Mouse (Mus musculus) lung, embryonic 14.5 days (tissue): Measurements from ENCODE around the gene Lpar4. TPM values are rescaled to one million over a fixed set of nuclear protein-coding genes. Genes with fewer than 3 reads are reported as not detected.

ENCODE experiments used
- ATAC-seq: fragments of 200-750 bp; cut with Nextera tagmentation; 2 replicates; pipeline ENCODE4 v1.8.0; 2017; ENCODE audit warnings: mild to moderate bottlenecking, moderate TSS enrichment, moderate library complexity; ENCODE audit not compliant: insufficient read depth
- DNase-seq: peaks from one replicate; pipeline ENCODE4 v3.0.0-alpha.2; 2015
- H3K27ac ChIP-seq: fragments of 300-500 bp; sonication (generic); 2 replicates; pipeline ENCODE4 v1.5.1; 2014; ENCODE audit warnings: low read depth, mild to moderate bottlenecking, moderate library complexity
- H3K27me3 ChIP-seq: fragments of 300-500 bp; sonication (generic); 2 replicates; pipeline ENCODE4 v1.6.1; 2014; ENCODE audit warnings: low read length, control low read depth; ENCODE audit not compliant: insufficient read depth
- H3K36me3 ChIP-seq: fragments of 300-500 bp; sonication (generic); 2 replicates; pipeline ENCODE4 v1.6.1; 2014; ENCODE audit warnings: control low read depth; ENCODE audit not compliant: insufficient read depth
- H3K4me1 ChIP-seq: fragments of 300-500 bp; sonication (generic); 2 replicates; pipeline ENCODE4 v1.6.1; 2014; ENCODE audit warnings: antibody characterized with exemption, control low read depth; ENCODE audit not compliant: insufficient read depth
- H3K4me2 ChIP-seq: fragments of 300-500 bp; sonication (generic); 2 replicates; pipeline ENCODE4 v1.6.1; 2014; ENCODE audit warnings: mild to moderate bottlenecking
- H3K4me3 ChIP-seq: fragments of 300-500 bp; sonication (generic); 2 replicates; pipeline ENCODE4 v1.5.1; 2014; ENCODE audit warnings: low read depth, low read length
- H3K9ac ChIP-seq: fragments of 300-500 bp; sonication (generic); 2 replicates; pipeline ENCODE4 v1.6.1; 2014
- H3K9me3 ChIP-seq: fragments of 300-500 bp; sonication (generic); 2 replicates; pipeline ENCODE4 v1.6.1; 2016; ENCODE audit warnings: low read depth, low read length, control low read depth
- CTCF ChIP-seq: IDR thresholded peaks from 2 replicates; pipeline ENCODE4 v1.5.1; 2016; ENCODE audit warnings: antibody characterized with exemption, low read depth
- WGBS: fragments of 180-500 bp; shearing (Covaris S2); extraction: QIAGEN DNeasy Blood & Tissue Kit; methylation state at CpG from one replicate; pipeline ENCODE4 v1.1.7; 2014; 5-methylcytosine and 5-hydroxymethylcytosine counted together
- polyA plus RNA-seq: library from polyadenylated mRNA; unstranded; fragments of >200 nt; fragmentation: Nextera tagmentation; extraction: Ambion mirVana; gene quantifications from 2 replicates; pipeline ENCODE4 v1.2.1, GENCODE M21; 2014

Gene Lpar4
- polyA plus RNA-seq, 1 experiment from 2014 or later, result 19.3 TPM

DNA sequence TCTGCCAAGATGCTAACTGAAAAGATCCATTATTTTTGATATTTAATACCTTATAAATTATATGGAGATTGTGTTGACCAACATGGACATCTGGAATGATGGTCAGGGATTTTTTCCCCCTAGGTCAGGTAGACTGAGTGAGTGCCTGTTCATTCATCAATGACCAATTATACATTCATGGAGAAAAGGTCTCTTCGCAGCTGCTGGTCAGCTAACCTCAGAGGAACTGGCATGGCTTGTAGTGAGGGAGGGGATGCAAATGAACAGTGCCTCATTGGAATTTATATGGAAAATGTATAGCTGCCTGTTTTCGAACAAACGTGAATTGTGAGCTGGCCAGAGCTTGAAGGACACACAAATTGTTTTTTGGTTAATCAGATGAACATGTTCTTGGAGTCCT is 18.9 kb downstream of the Lpar4 start:
- 65% methylated on average over 3 of the region's 3 CpGs for WGBS
- Histone ChIP-seq H3K4me1 (no peaks in the 10 kb centered on the region), H3K36me3 (no peaks in the 10 kb centered on the region), H3K27ac (no peak overlapping the region), H3K9me3 (no peaks in the 10 kb centered on the region), H3K27me3 (no peaks in the 10 kb centered on the region), H3K4me3 (no peak overlapping the region), H3K9ac (no peak overlapping the region), H3K4me2 (no peak overlapping the region)
- no peak for TF ChIP-seq CTCF
- DNase-seq (no peak), ATAC-seq (no peak)

DNA sequence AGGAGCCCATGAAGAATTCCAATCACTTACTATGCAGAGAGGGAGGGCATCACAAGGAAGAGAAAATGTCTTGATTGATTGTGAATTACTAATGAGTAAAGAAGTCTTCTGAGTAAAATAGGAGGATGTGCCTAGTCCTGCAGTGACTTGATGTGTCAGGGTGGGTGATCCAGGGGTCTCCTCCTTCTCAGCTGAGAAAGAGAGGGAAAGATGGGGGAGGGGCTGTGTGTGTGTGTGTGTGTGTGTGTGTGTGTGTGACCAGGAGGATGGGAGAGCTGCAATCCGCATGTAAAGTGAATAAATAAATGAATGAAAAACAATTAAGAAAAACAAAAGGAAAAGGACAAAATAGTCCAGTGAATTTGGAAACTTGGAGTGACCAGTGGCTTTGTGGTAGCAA is 30.1 kb downstream of the Lpar4 start:
- no peak for TF ChIP-seq CTCF
- no peaks in the 10 kb centered on the region for H3K4me1 ChIP-seq
- H3K9me3 ChIP-seq, result no peaks in the 10 kb centered on the region
- 73% methylated on average over 1 of the region's 1 CpGs for WGBS
- ATAC-seq (no peak), DNase-seq (no peak)
- H3K36me3 ChIP-seq, result no peaks in the 10 kb centered on the region
- H3K9ac ChIP-seq, result no peak overlapping the region
- H3K4me3 ChIP-seq, result no peak overlapping the region
- H3K4me2 ChIP-seq, result no peak overlapping the region
- H3K27me3 ChIP-seq, result no peaks in the 10 kb centered on the region
- H3K27ac ChIP-seq, result no peak overlapping the region

GRCm38 (mm10) chrX:106951016-106951415 is 30.6 kb downstream of the Lpar4 start:
- WGBS, result 11% methylated on average over 2 of the region's 2 CpGs
- Histone ChIP-seq H3K9ac (no peak overlapping the region), H3K4me3 (no peak overlapping the region), H3K4me1 (no peaks in the 10 kb centered on the region), H3K36me3 (no peaks in the 10 kb centered on the region), H3K4me2 (no peak overlapping the region), H3K27me3 (no peaks in the 10 kb centered on the region), H3K27ac (no peak overlapping the region), H3K9me3 (no peaks in the 10 kb centered on the region)
- DNase-seq (peak; percentile 9), ATAC-seq (no peak)
- no peak for TF ChIP-seq CTCF

GRCm38 (mm10) chrX:106953840-106954239 is 33.4 kb downstream of the Lpar4 start:
- no peaks in the 10 kb centered on the region for H3K27me3 ChIP-seq
- 59% methylated on average over 1 of the region's 1 CpGs for WGBS
- H3K9ac ChIP-seq, result no peak overlapping the region
- no peaks in the 10 kb centered on the region for H3K4me1 ChIP-seq
- no peaks in the 10 kb centered on the region for H3K9me3 ChIP-seq
- H3K36me3 ChIP-seq, result no peaks in the 10 kb centered on the region
- H3K4me3 ChIP-seq, result no peak overlapping the region
- DNase-seq (no peak), ATAC-seq (no peak)
- no peak overlapping the region for H3K27ac ChIP-seq
- no peak overlapping the region for H3K4me2 ChIP-seq
- TF ChIP-seq CTCF, result no peak

DNA sequence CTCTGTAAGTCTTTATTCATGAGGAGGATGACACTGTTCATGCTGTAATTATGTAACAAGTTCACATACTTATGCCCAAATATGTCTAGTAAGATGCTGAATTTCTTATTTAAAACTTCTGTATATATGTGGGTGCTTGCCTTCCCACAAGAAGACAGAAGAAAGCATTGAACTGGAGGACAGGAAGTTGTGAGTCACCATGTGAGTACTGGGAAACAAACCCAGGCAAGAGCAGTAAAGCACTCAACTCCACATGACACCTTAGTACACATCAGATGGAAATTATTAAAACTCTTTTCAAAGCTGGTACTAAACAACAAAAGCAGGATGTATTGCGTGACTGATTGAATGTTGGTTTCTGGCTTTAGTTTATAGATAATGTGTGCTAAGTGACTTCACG is 41.8 kb downstream of the Lpar4 start:
- TF ChIP-seq CTCF, result no peak
- H3K9ac ChIP-seq, result no peak overlapping the region
- ATAC-seq, result no peak
- 43% methylated on average over 2 of the region's 2 CpGs for WGBS
- H3K27ac ChIP-seq, result no peak overlapping the region
- no peaks in the 10 kb centered on the region for H3K27me3 ChIP-seq
- H3K4me2 ChIP-seq, result no peak overlapping the region
- no peaks in the 10 kb centered on the region for H3K4me1 ChIP-seq
- no peaks in the 10 kb centered on the region for H3K36me3 ChIP-seq
- H3K9me3 ChIP-seq, result no peaks in the 10 kb centered on the region
- no peak for DNase-seq
- no peak overlapping the region for H3K4me3 ChIP-seq

GRCm38 (mm10) chrX:106964326-106964725 is 43.9 kb downstream of the Lpar4 start:
- TF ChIP-seq CTCF, result no peak
- no peak overlapping the region for H3K9ac ChIP-seq
- ATAC-seq, result peak; percentile 65
- no peak overlapping the region for H3K4me3 ChIP-seq
- peak; percentile 80 for DNase-seq
- no peak overlapping the region for H3K4me2 ChIP-seq
- H3K36me3 ChIP-seq, result no peaks in the 10 kb centered on the region
- H3K9me3 ChIP-seq, result no peaks in the 10 kb centered on the region
- H3K4me1 ChIP-seq, result no peaks in the 10 kb centered on the region
- 25% methylated on average over 2 of the region's 2 CpGs for WGBS
- H3K27ac ChIP-seq, result no peak overlapping the region
- H3K27me3 ChIP-seq, result no peaks in the 10 kb centered on the region

Other genes starting within 250 kb of the Lpar4 start
- 2.4 and 4.7 TPM in 2 replicates for gene Rtl3, start 80.0 kb upstream of the Lpar4 start, polyA plus RNA-seq
- gene P2ry10, start 167.9 kb downstream of the Lpar4 start, polyA plus RNA-seq, result not detected in 2 replicates
- 0.21 and 0.24 TPM in 2 replicates for gene P2ry10b, start 228.3 kb downstream of the Lpar4 start, polyA plus RNA-seq